Mouse (Mus musculus) gastrocnemius, postnatal 10 days (tissue): Measurements from ENCODE around the gene Ccdc85a. TPM values are rescaled to one million over a fixed set of nuclear protein-coding genes. Genes with fewer than 3 reads are reported as not detected.
A peak's percentile ranks its signal among the peaks of the same experiment; 100 is the strongest.
"Not testable (repeated sequence)": the region's sequence is repeated elsewhere in the genome, so short reads cannot be mapped to it uniquely, and the experiment has no call there.

Experiments
- DNase-seq: peaks from one replicate; pipeline ENCODE4 v3.0.0; 2021; ENCODE audit warnings: mixed read lengths
- total RNA-seq, 2 experiments: library from RNA; stranded (reverse); gene quantifications; 2 replicates each; pipeline ENCODE4 v1.2.3; 2021

The Ccdc85a gene
- total RNA-seq, 2 experiments from 2014 or later: 6.9 to 7.6 TPM

GRCm38 (mm10) chr11:28422451-28423231 lies 161.5 kb downstream of the Ccdc85a start:
- DNase-seq: no peak

- DNase-seq: no peak
Measured at GRCm38 (mm10) chr11:28415841-28416240, 168.3 kb downstream of the Ccdc85a start.

- DNase-seq: not testable (repeated sequence)
Measured at GRCm38 (mm10) chr11:28409880-28410279, 174.2 kb downstream of the Ccdc85a start.

- no peak for DNase-seq
Measured at GRCm38 (mm10) chr11:28397166-28397565, 187.0 kb downstream of the Ccdc85a start.

- DNase-seq: no peak
Measured at GRCm38 (mm10) chr11:28375891-28376290, 208.2 kb downstream of the Ccdc85a start.

- no peak for DNase-seq
Measured at GRCm38 (mm10) chr11:28374636-28375035, 209.5 kb downstream of the Ccdc85a start.

- not testable (repeated sequence) for DNase-seq
Measured at GRCm38 (mm10) chr11:28371381-28371780, 212.7 kb downstream of the Ccdc85a start.

GRCm38 (mm10) chr11:28365929-28366244 lies 218.2 kb downstream of the Ccdc85a start:
- DNase-seq: no peak

GRCm38 (mm10) chr11:28365209-28365928 lies 218.8 kb downstream of the Ccdc85a start:
- peak; percentile 78 for DNase-seq

GRCm38 (mm10) chr11:28343465-28343864 lies 240.7 kb downstream of the Ccdc85a start:
- no peak for DNase-seq

- no peak for DNase-seq
Measured at GRCm38 (mm10) chr11:28341887-28342286, 242.2 kb downstream of the Ccdc85a start.

GRCm38 (mm10) chr11:28339224-28340150 lies 244.6 kb downstream of the Ccdc85a start, which contains the start of gene Gm6685:
Gm6685 (minus strand) TSS chr11:28339867.
- DNase-seq: not testable (repeated sequence)

Other genes with a start within 250 kb of the Ccdc85a start
- 1 to 10 TPM; 3.0 to 3.5 TPM for gene Gm6685, start 244.5 kb downstream of the Ccdc85a start, total RNA-seq